Mouse (Mus musculus) ES-Bruce4 (cell line): ENCODE data around the gene Epha6.

Experiments
- CTCF ChIP-seq: IDR thresholded peaks from one replicate; pipeline ENCODE4 v1.8.1; 2011; ENCODE audit warnings: low read depth, low read length
- EP300 ChIP-seq: IDR thresholded peaks from 2 replicates; pipeline ENCODE4 v1.6.1; 2011; ENCODE audit warnings: low read depth, low read length; ENCODE audit not compliant: insufficient read depth
- POLR2A ChIP-seq: IDR thresholded peaks from one replicate; pipeline ENCODE4 v1.8.1; 2011; ENCODE audit warnings: low read length; ENCODE audit not compliant: insufficient read depth

DNA sequence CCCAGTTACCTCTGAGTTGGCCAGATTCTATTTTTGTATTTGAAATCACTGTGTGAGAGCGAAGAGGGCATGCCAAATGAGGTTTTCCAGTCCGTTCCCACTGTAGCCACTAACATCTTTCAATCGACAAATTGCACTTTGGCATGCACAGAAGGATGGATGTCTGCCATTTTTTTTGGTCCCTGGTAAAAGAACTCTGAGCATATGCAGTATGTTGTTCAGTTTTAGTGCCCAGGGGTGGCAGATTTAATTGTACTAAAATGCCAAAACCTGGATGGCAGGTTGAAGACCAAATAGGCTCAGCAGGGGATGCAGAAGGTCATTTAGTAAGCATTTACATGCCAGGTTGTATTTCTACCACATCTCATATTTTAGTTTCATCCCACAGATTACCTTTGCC lies 503.1 kb downstream of the Epha6 start:
- TF ChIP-seq POLR2A (no peak), CTCF (no peak), EP300 (no peak)
